9 mouse cellular contexts compared by ENCODE assay signal in the genomic region with DNA sequence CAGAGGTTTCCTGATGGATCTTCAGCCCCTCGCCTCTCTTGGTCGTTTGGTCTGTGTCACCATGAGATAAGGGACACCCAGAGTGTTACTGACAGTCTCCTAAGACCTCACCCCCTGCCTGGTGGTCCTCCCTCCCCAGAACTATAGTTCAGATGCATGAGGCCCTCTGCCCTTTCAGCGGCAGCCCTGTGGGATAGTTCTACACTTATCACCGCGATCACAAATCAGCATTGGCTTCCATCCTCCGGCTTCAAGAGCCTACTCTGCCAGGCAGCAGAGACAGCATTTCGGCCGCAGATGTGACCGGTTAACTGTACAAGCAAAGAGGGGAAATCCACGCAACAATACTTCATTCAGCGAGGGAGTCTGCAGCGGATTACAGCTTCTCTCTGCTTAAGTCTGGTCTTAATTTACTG.
A peak's percentile ranks its signal among the peaks of the same experiment; 100 is the strongest.
DNase-seq lines count a peak whose midpoint lies in the region; ATAC-seq and TF ChIP-seq lines count a peak whose summit lies in the region.
"Had no signal": no experiment of that assay in that cellular context is flagged by ENCODE, and none has a peak within 500 bp of the region (broad histone marks: within the 10 kb centered on the region; RNA-seq: fewer than 3 reads in every experiment).

No protein-coding gene starts in this region.

- 0 out of 2 replicates have a peak overlapping the region, but pooled peaks have one; percentile 14 for H3K9ac ChIP-seq in lung, embryonic 16.5 days (ENCODE audit: low read length)
- no peak overlapping the region for H3K9ac ChIP-seq in hindbrain, embryonic 11.5 days (ENCODE audit: low read depth, low read length)
- H3K9ac ChIP-seq in liver, embryonic 16.5 days (ENCODE audit: low read depth, low read length) = no peak overlapping the region
- H3K9ac ChIP-seq in stomach, postnatal 0 days (ENCODE audit: low read length) = no peak overlapping the region

- TF ChIP-seq EP300 in stomach, postnatal 0 days (optimal IDR thresholded peaks at IDR 0.05) = no peak

- 14% methylated on average over 12 of the region's 12 CpGs for WGBS in lung, embryonic 16.5 days
- 39% methylated on average over 12 of the region's 12 CpGs for WGBS in lung, adult 2 months
- 38% methylated on average over 12 of the region's 12 CpGs for WGBS in hindbrain, embryonic 11.5 days
- WGBS in liver, embryonic 16.5 days (ENCODE audit: insufficient replicate concordance) = 9% methylated on average over 12 of the region's 12 CpGs
- WGBS in stomach, postnatal 0 days = 25% methylated on average over 12 of the region's 12 CpGs

- peaks cover 10% of the 10 kb centered on the region for H3K4me1 ChIP-seq in lung, embryonic 16.5 days (replicated peaks; ENCODE audit: control insufficient read depth, insufficient read depth, low read length)
- H3K4me1 ChIP-seq in lung, adult 2 months (ENCODE audit: control insufficient read depth, insufficient read depth, low read length) = no peaks in the 10 kb centered on the region
- no peaks in the 10 kb centered on the region for H3K4me1 ChIP-seq in hindbrain, embryonic 11.5 days (replicated peaks; ENCODE audit: control insufficient read depth, insufficient read depth, low read length)
- H3K4me1 ChIP-seq in liver, embryonic 16.5 days (ENCODE audit: control insufficient read depth, low read depth, low read length) = no peaks in the 10 kb centered on the region; the same call in 1 of the 2 replicates
- no peaks in the 10 kb centered on the region for H3K4me1 ChIP-seq in stomach, postnatal 0 days (replicated peaks; ENCODE audit: control insufficient read depth, insufficient read depth)

- H3K27me3 ChIP-seq in lung, embryonic 16.5 days (ENCODE audit: control insufficient read depth, insufficient read depth, low read depth, low read length) = no peaks in the 10 kb centered on the region
- H3K27me3 ChIP-seq in hindbrain, embryonic 11.5 days (ENCODE audit: control insufficient read depth, insufficient read depth, low read length) = no peaks in the 10 kb centered on the region
- H3K27me3 ChIP-seq in liver, embryonic 16.5 days (ENCODE audit: control insufficient read depth, insufficient read depth, low read depth, low read length) = no peaks in the 10 kb centered on the region
- H3K27me3 ChIP-seq in stomach, postnatal 0 days (ENCODE audit: control insufficient read depth, insufficient read depth, low read length) = no peaks in the 10 kb centered on the region

- peak overlapping the region; percentile 39 for H3K4me2 ChIP-seq in lung, embryonic 16.5 days (ENCODE audit: low read depth, low read length)
- H3K4me2 ChIP-seq in hindbrain, embryonic 11.5 days (replicated peaks; ENCODE audit: low read depth, low read length) = no peak overlapping the region
- 0 out of 2 replicates have a peak overlapping the region, but pooled peaks have one; percentile 6 for H3K4me2 ChIP-seq in liver, embryonic 16.5 days (ENCODE audit: low read depth, low read length)
- peak overlapping the region; percentile 31 for H3K4me2 ChIP-seq in stomach, postnatal 0 days (replicated peaks; ENCODE audit: low read depth)

- no peak for TF ChIP-seq POLR2A in lung, adult 2 months (IDR thresholded peaks at IDR 0.05; ENCODE audit: borderline replicate concordance, extremely low read depth, low read depth, low read length)

- no peaks in the 10 kb centered on the region for H3K9me3 ChIP-seq in lung, embryonic 16.5 days (ENCODE audit: control insufficient read depth, low read length)
- H3K9me3 ChIP-seq in hindbrain, embryonic 11.5 days (ENCODE audit: control insufficient read depth, low read length) = no peaks in the 10 kb centered on the region
- no peaks in the 10 kb centered on the region for H3K9me3 ChIP-seq in liver, embryonic 16.5 days (replicated peaks; ENCODE audit: control insufficient read depth, low read length)
- no peaks in the 10 kb centered on the region for H3K9me3 ChIP-seq in stomach, postnatal 0 days (ENCODE audit: control insufficient read depth, low read length)

- ATAC-seq in lung, embryonic 16.5 days (ENCODE audit: low read depth) = no peak
- ATAC-seq in hindbrain, embryonic 11.5 days (ENCODE audit: low FRiP score) = no peak
- peak; percentile 30; the same call in 1 of the 2 replicates for ATAC-seq in liver, embryonic 16.5 days (ENCODE audit: low read depth)
- ATAC-seq in stomach, postnatal 0 days (ENCODE audit: low FRiP score, low TSS enrichment) = no peak

- H3K36me3 ChIP-seq in lung, embryonic 16.5 days (ENCODE audit: control insufficient read depth, insufficient read depth, low read length) = no peaks in the 10 kb centered on the region
- H3K36me3 ChIP-seq in hindbrain, embryonic 11.5 days (ENCODE audit: control insufficient read depth, insufficient read depth, low read length) = no peaks in the 10 kb centered on the region
- H3K36me3 ChIP-seq in liver, embryonic 16.5 days (ENCODE audit: control insufficient read depth, insufficient read depth) = no peaks in the 10 kb centered on the region
- no peaks in the 10 kb centered on the region for H3K36me3 ChIP-seq in stomach, postnatal 0 days (ENCODE audit: control insufficient read depth, insufficient read depth, low read length)

- TF ChIP-seq CTCF in lung, adult 2 months (IDR thresholded peaks at IDR 0.05; ENCODE audit: insufficient read depth, low read length) = no peak
- no peak for TF ChIP-seq CTCF in stomach, postnatal 0 days (IDR thresholded peaks at IDR 0.05; ENCODE audit: low read depth)

- H3K27ac ChIP-seq in lung, embryonic 16.5 days (ENCODE audit: low read length) = no peak overlapping the region
- H3K27ac ChIP-seq in hindbrain, embryonic 11.5 days (ENCODE audit: low read depth, low read length) = no peak overlapping the region
- no peak overlapping the region for H3K27ac ChIP-seq in liver, embryonic 16.5 days (ENCODE audit: low read length)
- H3K27ac ChIP-seq in stomach, postnatal 0 days (replicated peaks) = no peak overlapping the region

- DNase-seq in lung, adult 2 months = no peak
- peak; percentile 31 for DNase-seq in hindbrain, embryonic 11.5 days (ENCODE audit: low spot score)
- no peak for DNase-seq in stomach, postnatal 0 days (ENCODE audit: low spot score)
- DNase-seq in Muller cell, postnatal 12 days (ENCODE audit: inconsistent ontology term) = no peak
- DNase-seq in adrenal gland, adult 8-10 months = no peak
- DNase-seq: cerebellum, adult 9-10 months; kidney, adult 11 months had no signal

- H3K4me3 ChIP-seq in lung, embryonic 16.5 days (ENCODE audit: low read length) = no peak overlapping the region
- H3K4me3 ChIP-seq in lung, adult 2 months (replicated peaks; ENCODE audit: extremely low read depth, low read depth, low read length) = no peak overlapping the region
- no peak overlapping the region for H3K4me3 ChIP-seq in hindbrain, embryonic 11.5 days (ENCODE audit: low read depth, low read length)
- H3K4me3 ChIP-seq in liver, embryonic 16.5 days (ENCODE audit: low read depth, low read length) = no peak overlapping the region
- H3K4me3 ChIP-seq in stomach, postnatal 0 days (ENCODE audit: low read depth, low read length) = no peak overlapping the region
